Mouse (Mus musculus) CH12.LX (cell line): Measurements from ENCODE around the gene Synpo2.

Experiments used
- CTCF ChIP-seq, 2 experiments: IDR thresholded peaks in 1 of 2; conservative IDR thresholded peaks in 1 of 2; 2 replicates each; pipeline ENCODE4 v1.5.1; 2011 to 2012; ENCODE audit warnings: low read depth in 2 of 2, low read length in 2 of 2, improper control_type of control experiment in 1 of 2, inconsistent platforms in 1 of 2, mild to moderate bottlenecking in 1 of 2, moderate library complexity in 1 of 2
- EP300 ChIP-seq: IDR thresholded peaks from 2 replicates; pipeline ENCODE4 v1.6.1; 2011; ENCODE audit warnings: low read length, improper control_type of control experiment
- MAFK ChIP-seq: IDR thresholded peaks from 2 replicates; pipeline ENCODE4 v1.6.1; 2011; ENCODE audit warnings: low read length, improper control_type of control experiment; ENCODE audit not compliant: insufficient replicate concordance
- MAX ChIP-seq: IDR thresholded peaks from 2 replicates; pipeline ENCODE4 v1.6.1; 2011; ENCODE audit warnings: low read length, improper control_type of control experiment
- PAX5 ChIP-seq: IDR thresholded peaks from 2 replicates; pipeline ENCODE4 v1.6.1; 2012; ENCODE audit warnings: low read length, inconsistent platforms, mixed read lengths
- USF1 ChIP-seq: IDR thresholded peaks from 2 replicates; pipeline ENCODE4 v1.6.1; 2014; ENCODE audit warnings: low read depth, mild to moderate bottlenecking, inconsistent platforms, low read length, improper control_type of control experiment
- USF2 ChIP-seq: conservative IDR thresholded peaks from 2 replicates; pipeline ENCODE4 v1.6.1; 2011; ENCODE audit warnings: low read depth, low read length, improper control_type of control experiment
- ZKSCAN1 ChIP-seq: IDR thresholded peaks from 2 replicates; pipeline ENCODE4 v1.6.1; 2012; ENCODE audit warnings: low read depth, inconsistent platforms, low read length, improper control_type of control experiment, borderline replicate concordance

GRCm38 (mm10) chr3:123245646-123246045 is 9.7 kb upstream of the Synpo2 start:
- TF ChIP-seq ZKSCAN1 (no peak), PAX5 (no peak), CTCF (conservative IDR thresholded peaks at IDR 0.05 in 1 of 2, IDR thresholded peaks at IDR 0.05 in 1 of 2; ENCODE audit: low read depth in 2 of 2, low read length in 2 of 2) (no peak), USF2 (no peak), MAFK (no peak), MAX (no peak), EP300 (no peak), USF1 (no peak)
